Mouse (Mus musculus): ENCODE measurements around the gene Sept9.
"Not testable (repeated sequence)": the region's sequence is repeated elsewhere in the genome, so short reads cannot be mapped to it uniquely, and the experiment has no call there.

Sept9 gene

GRCm38 (mm10) chr11:117311127-117311800, 111.8 kb downstream of the Sept9 start:
- no peak for DNase-seq (ENCODE audit: low read depth, low spot score)

- DNase-seq (ENCODE audit: low read depth, low spot score) = no peak
Measured at GRCm38 (mm10) chr11:117312028-117312901, 112.8 kb downstream of the Sept9 start.

GRCm38 (mm10) chr11:117312936-117313335, 113.5 kb downstream of the Sept9 start:
- no peak for DNase-seq (ENCODE audit: low read depth, low spot score)

DNA sequence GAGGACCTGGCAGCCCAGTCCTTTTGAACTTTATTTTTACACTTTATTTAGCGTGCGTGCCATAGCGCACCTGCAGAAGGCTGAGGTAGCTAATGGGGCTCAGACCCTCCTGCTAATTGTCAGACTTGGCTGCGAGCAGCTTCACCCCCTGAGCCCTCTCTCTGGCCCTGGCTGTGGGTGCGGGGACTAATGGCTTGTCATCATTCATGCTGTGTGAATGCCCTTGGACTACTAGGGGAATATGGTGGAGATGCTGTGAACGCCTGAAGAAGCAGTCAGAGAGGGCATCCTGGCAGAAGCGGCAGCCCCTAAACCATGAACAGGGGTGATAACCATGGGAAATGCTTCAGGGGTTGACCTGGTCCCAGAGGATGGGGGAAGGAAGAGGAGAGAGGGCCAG, 114.0 kb downstream of the Sept9 start:
- DNase-seq (ENCODE audit: low read depth, low spot score) = no peak

DNA sequence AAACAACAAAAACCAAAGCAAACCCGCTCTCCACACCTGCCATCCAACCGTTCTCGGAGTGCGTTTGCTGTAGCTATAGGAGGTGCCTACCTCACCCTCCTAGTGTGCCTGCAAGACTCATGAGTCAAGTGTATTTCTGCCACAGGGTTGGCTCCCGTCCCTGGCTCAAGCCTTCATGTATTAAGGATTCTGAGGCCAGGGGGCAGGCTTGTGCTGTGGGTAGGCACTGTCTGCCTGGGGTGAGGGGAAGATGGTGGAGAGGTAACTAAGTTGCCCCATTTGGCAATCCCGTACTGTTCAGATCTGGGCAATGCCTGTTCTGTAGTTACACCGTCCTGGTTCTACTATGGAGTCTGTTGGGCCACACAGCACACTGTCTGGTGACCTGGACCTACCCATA, 114.6 kb downstream of the Sept9 start:
- no peak for DNase-seq (ENCODE audit: low read depth, low spot score)

- DNase-seq (ENCODE audit: low read depth, low spot score) = no peak
Measured at GRCm38 (mm10) chr11:117314520-117314919, 115.1 kb downstream of the Sept9 start.

GRCm38 (mm10) chr11:117315309-117315708, 115.8 kb downstream of the Sept9 start:
- DNase-seq (ENCODE audit: low read depth, low spot score) = no peak

GRCm38 (mm10) chr11:117316441-117317331, 117.2 kb downstream of the Sept9 start:
- DNase-seq (ENCODE audit: low read depth, low spot score) = peak; percentile 34

DNA sequence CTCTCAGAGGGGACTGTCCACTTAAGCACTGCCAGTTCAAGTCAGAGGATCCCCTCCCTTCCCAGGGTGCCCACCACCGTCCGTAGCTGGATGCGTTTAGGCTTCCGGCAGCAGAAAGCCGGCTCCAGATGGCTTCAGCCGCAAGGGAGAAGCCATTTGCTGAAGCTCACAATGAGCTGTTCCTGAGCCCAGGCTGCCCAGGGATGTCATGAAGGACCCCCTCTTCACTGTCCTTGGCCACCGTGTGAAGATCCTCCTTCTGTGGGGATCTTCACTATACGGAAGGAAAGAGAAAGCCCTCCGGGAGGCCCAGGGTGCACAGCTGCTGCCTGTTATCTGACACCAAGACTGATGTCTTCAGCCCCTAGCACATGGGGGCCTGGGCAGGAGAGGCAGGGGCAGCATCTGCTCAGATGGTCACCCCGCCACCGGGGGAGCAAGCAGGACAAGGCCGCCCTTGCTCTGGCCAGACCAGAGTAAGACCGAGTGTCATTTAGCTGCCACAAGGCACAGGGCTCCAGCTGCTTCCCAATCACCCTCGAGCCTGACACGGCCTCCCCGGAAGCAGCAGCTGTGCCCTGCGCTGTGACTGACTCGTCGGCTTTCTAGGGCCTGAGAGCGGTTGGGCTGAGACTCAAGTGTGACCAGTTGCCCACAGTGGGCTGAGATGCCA, 118.1 kb downstream of the Sept9 start:
- no peak for DNase-seq (ENCODE audit: low read depth, low spot score)

- DNase-seq (ENCODE audit: low read depth, low spot score) = no peak
Measured at GRCm38 (mm10) chr11:117318202-117318601, 118.7 kb downstream of the Sept9 start.

DNA sequence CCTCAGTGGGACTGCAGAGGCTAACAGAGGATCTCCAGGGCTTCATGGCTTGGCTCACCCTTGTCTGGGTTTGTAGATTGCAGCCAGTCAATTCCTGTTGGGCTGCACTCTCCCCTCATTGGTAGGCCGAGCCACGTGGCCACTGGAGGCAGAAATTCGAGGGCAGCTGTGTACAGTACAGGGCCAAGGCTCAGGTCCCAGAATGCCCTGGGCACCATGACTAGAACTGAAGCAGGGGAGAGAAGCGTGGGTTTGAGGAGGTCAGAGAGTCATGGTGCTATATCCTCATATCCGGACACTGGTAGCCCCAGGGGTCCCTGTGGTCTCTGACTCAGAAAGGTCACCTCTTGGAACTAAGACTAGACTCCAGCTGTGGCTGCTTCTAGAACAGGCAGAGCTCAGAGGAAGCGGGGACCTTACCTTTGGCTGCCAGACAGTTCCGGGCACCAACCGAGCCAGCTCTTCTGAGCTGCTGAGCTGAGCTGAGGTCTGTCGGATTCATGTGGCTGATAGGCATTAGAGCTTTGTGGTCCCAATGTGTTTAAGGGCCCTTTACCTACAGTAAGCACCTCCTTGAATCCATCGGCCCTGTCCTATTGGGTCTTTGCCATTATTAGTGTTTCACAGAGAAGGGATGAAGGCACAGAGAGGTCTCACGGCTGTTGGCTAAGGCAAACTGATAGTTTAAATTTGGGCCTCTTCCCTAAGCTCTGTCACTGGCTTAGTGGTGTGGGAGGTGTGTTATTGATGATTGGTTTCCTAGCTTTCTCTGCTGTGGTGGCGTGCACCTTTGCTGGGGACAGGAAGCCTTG, 119.5 kb downstream of the Sept9 start:
- DNase-seq (ENCODE audit: low read depth, low spot score) = no peak

DNA sequence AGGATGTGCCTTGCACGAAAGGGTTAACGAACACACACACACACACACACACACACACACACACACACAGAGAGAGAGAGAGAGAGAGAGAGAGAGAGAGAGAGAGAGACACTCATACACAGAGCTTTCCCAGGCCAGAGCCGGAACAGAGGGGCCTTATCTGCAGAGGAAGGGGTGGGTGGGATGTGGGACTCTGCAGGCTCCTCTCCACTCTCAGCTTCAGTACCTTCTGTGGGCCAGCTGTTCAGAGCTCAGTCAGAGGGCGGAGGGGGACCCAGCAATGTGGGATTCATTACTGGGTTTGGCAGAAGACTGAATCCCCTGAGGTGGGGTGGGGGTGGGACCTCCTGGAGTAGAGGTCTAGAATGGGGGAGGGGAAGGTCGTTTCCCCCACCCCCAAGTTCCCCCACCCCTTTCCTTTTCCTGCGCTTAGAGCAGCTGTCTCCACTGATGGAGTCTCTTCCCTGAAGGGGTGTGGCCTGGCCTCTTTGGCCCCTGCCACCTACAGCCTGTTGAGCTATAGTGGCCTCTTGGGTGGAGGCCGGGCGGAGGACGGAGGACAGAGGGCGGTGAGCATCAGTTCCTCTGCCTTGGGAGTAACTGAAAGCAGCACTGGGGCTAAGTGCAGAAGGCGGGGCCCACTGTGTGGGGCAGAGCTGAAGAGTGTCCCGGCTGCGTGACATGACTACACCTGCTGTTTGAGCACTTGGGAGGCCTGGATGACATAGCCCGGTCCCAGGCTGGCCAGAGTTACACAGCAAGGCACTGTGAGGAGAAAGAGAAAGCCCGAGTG, 120.3 kb downstream of the Sept9 start:
- no peak for DNase-seq (ENCODE audit: low read depth, low spot score)

- no peak for DNase-seq (ENCODE audit: low read depth, low spot score)
Measured at GRCm38 (mm10) chr11:117320482-117320881, 121.0 kb downstream of the Sept9 start.

DNA sequence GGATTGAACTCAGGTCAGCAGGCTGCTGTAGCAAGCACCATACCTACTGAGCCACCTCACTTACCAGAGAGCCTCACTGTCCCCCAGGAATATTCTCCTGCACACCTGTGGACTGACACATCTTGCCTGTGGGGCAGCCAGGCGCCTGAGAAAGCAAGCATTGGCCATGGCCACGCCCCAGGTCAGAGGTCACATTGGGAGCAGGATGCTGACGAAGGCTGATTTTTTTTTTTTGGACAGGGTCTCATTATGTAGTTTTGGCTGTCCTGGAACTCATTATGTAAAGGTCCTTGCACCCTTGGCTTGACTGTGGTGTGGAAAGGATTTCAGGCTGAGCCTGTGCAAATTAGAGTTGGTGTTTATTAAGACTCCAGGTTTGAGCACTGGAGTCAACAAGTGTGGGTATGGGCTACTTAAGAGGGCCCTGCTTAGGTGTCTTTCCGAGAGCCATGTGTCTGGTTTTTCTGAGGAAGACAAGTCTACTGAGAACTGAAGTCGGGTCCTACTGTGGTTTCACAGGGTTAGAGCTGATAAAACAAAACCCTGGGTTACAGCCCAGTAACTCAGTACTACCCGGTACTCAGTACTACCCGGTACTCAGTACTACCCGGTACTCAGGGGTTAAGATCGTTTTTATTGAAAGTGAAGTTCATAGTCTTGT, 122.0 kb downstream of the Sept9 start:
- no peak for DNase-seq (ENCODE audit: low read depth, low spot score)

- no peak for DNase-seq (ENCODE audit: low read depth, low spot score)
Measured at GRCm38 (mm10) chr11:117322311-117322710, 122.8 kb downstream of the Sept9 start.

DNA sequence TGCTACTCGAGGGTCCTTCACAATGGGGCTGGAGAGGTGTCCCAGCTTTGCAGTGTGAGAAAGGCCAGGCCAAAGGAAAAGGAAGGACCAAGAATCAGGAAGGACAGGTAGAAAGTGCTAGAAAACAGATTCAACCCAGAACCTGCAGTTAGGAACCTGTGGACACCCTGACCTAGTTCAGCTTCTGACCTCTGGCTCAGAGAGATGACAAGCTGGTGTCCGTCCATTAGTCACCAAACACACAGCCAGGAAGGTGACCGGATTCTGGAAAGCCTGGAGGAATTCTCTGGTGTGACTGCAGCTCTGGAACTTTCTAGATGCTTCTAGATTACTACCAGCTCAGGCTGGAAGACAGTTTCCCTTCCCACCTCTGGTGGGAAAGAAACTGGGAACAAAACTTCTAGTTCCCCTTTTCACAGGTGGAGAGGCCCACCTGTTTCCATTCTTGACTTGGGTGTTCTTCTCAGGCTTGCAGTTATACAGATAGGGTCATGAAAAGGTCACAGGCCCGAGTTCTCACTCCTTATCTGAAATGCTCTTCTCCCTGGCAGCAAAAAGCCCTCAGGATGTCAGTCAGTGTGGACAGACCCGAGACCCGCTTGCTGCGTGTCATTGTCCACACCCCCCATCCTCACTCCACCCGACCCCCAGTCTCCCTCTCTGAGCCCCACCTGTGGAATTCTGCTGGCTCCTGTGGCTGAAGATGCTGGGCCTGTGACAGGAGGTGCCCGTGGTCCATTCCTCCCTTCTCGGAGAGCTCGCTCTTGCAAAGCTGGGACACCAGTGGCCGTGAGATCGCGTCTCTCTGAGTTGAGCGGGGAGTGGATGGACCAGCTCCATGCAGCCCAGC, 123.5 kb downstream of the Sept9 start:
- DNase-seq (ENCODE audit: low read depth, low spot score) = no peak

GRCm38 (mm10) chr11:117323976-117324574, 124.6 kb downstream of the Sept9 start:
- no peak for DNase-seq (ENCODE audit: low read depth, low spot score)

DNA sequence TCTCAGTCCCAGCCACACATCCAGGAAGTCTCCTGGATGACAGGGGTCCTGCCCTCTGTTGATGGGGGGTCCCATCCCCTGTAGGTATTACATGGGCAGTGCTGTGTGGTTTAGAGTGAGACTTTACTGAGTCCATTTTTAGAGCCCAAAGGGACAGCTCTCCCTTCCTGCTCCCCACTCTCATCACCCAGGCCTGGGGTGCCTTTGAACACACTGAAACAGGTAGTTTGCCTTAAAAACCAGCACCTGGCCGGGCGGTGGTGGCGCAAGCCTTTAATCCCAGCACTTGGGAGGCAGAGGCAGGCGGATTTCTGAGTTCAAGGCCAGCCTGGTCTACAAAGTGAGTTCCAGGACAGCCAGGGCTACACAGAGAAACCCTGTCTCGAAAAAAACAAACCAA, 125.3 kb downstream of the Sept9 start:
- not testable (repeated sequence) for DNase-seq (ENCODE audit: low read depth, low spot score)

Data from retina, postnatal 7 days (tissue).